Mouse (Mus musculus) erythroblast, embryonic 14.5 days (primary cell): ENCODE measurements around the gene Dennd1a. TPM values are rescaled to one million over a fixed set of nuclear protein-coding genes. Genes with fewer than 3 reads are reported as not detected.

Experiments
- H3K27me3 ChIP-seq: 2 replicates; pipeline ENCODE4 v1.6.1; 2012; ENCODE audit warnings: inconsistent platforms; ENCODE audit not compliant: control insufficient read depth
- H3K36me3 ChIP-seq: 2 replicates; pipeline ENCODE4 v1.6.1; 2012; ENCODE audit warnings: mild to moderate bottlenecking, inconsistent platforms; ENCODE audit not compliant: control insufficient read depth
- H3K4me1 ChIP-seq: 2 replicates; pipeline ENCODE4 v1.6.1; 2012; ENCODE audit warnings: inconsistent platforms; ENCODE audit not compliant: control insufficient read depth
- H3K4me3 ChIP-seq: replicated peaks from 2 replicates; pipeline ENCODE3; 2012; ENCODE audit warnings: moderate library complexity, mild to moderate bottlenecking, inconsistent platforms
- H3K9me3 ChIP-seq: 2 replicates; pipeline ENCODE4 v1.6.1; 2012; ENCODE audit warnings: low read length, inconsistent platforms, mixed read lengths; ENCODE audit not compliant: control insufficient read depth
- GATA1 ChIP-seq: IDR thresholded peaks from 2 replicates; pipeline ENCODE4 v1.6.1; 2012; ENCODE audit warnings: low read length, inconsistent platforms, mixed read lengths
- TAL1 ChIP-seq: IDR thresholded peaks from 3 replicates; pipeline ENCODE4 v1.6.1; 2012; ENCODE audit warnings: low read length, inconsistent platforms, mixed read lengths
- polyA plus RNA-seq: library from polyadenylated mRNA; stranded (reverse); fragments of >175 nt; gene quantifications from 2 replicates; pipeline ENCODE4 v1.2.3, GENCODE M21; 2012

The Dennd1a gene
- polyA plus RNA-seq, 1 experiment = 10.7 TPM

GRCm38 (mm10) chr2:38023741-38024130, 263.5 kb downstream of the Dennd1a start:
- no peaks in the 10 kb centered on the region for H3K9me3 ChIP-seq
- peaks cover 7% of the 10 kb centered on the region for H3K36me3 ChIP-seq
- no peaks in the 10 kb centered on the region; the same call in 1 of the 2 replicates for H3K4me1 ChIP-seq
- no peaks in the 10 kb centered on the region for H3K27me3 ChIP-seq
- H3K4me3 ChIP-seq = no peak overlapping the region
- TF ChIP-seq GATA1 = no peak
- TF ChIP-seq TAL1 = no peak

GRCm38 (mm10) chr2:38023054-38023740, 264.0 kb downstream of the Dennd1a start:
- TF ChIP-seq GATA1 = no peak
- no peak for TF ChIP-seq TAL1
- H3K4me1 ChIP-seq = no peaks in the 10 kb centered on the region; the same call in 1 of the 2 replicates
- peaks cover 7% of the 10 kb centered on the region for H3K36me3 ChIP-seq
- H3K9me3 ChIP-seq = no peaks in the 10 kb centered on the region
- no peak overlapping the region for H3K4me3 ChIP-seq
- H3K27me3 ChIP-seq = no peaks in the 10 kb centered on the region

DNA sequence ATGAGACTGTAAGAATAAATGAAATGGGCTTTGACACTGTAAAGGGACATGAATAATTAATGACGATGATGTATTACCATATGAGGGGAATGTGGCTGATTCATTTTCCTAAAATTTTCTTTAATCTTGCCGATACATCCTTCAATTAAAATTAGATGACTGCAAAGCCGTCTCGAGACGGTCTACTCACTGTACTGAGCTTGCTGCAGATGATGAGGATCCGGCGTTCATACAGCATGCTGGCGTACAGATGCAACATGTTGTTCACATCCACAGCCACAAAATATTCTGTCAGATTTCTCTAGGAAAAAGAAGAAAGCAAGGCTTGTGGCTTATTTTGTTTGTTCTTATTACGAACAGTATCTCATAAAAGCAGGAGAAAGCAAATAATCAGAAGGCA, 266.0 kb downstream of the Dennd1a start:
- Histone ChIP-seq H3K4me1 (no peaks in the 10 kb centered on the region; the same call in 1 of the 2 replicates), H3K36me3 (peaks cover 7% of the 10 kb centered on the region), H3K27me3 (no peaks in the 10 kb centered on the region), H3K4me3 (no peak overlapping the region), H3K9me3 (no peaks in the 10 kb centered on the region)
- no peak for TF ChIP-seq GATA1
- TF ChIP-seq TAL1 = no peak

GRCm38 (mm10) chr2:38014702-38015101, 272.5 kb downstream of the Dennd1a start:
- Histone ChIP-seq H3K4me3 (no peak overlapping the region), H3K36me3 (peaks cover 2% of the 10 kb centered on the region), H3K4me1 (no peaks in the 10 kb centered on the region; the same call in 1 of the 2 replicates), H3K27me3 (no peaks in the 10 kb centered on the region), H3K9me3 (no peaks in the 10 kb centered on the region)
- no peak for TF ChIP-seq TAL1
- TF ChIP-seq GATA1 = no peak

- Histone ChIP-seq H3K4me3 (no peak overlapping the region), H3K9me3 (no peaks in the 10 kb centered on the region), H3K4me1 (no peaks in the 10 kb centered on the region; the same call in 1 of the 2 replicates), H3K27me3 (no peaks in the 10 kb centered on the region), H3K36me3 (peaks cover 2% of the 10 kb centered on the region)
- no peak for TF ChIP-seq GATA1
- no peak for TF ChIP-seq TAL1
Measured at GRCm38 (mm10) chr2:38013839-38014365, 273.3 kb downstream of the Dennd1a start.

- no peaks in the 10 kb centered on the region for H3K27me3 ChIP-seq
- peaks cover 13% of the 10 kb centered on the region for H3K36me3 ChIP-seq
- no peaks in the 10 kb centered on the region for H3K9me3 ChIP-seq
- TF ChIP-seq GATA1 (no peak), TAL1 (no peak)
- peaks cover 2% of the 10 kb centered on the region for H3K4me1 ChIP-seq
- H3K4me3 ChIP-seq = no peak overlapping the region
Measured at GRCm38 (mm10) chr2:38007238-38007637, 280.0 kb downstream of the Dennd1a start.

DNA sequence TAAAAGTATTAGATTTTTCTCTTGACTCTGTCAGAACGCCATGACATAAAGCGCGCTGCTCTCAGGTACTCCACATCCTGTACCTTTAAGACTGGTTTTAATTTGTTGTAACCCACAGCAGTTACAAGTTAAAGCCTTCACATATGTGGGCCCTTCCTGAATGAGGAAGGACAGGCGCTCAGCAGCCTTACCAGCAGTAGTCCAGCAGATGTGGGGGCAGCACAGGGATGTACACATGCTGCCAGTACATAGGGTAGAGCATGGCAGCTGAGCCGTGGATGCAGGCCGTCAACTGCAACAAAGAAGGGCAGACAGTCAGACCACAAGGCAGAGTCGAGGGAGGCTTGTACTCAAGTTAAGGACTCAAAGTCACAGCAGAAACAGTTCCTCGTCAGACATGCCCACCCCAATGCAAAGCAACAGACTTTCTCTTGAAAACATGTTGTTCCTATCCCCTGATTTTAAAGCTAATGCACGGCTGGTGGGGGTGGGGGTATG, 284.0 kb downstream of the Dennd1a start:
- TF ChIP-seq TAL1 = no peak
- no peak for TF ChIP-seq GATA1
- no peak overlapping the region for H3K4me3 ChIP-seq
- peaks cover 33% of the 10 kb centered on the region for H3K36me3 ChIP-seq
- peaks cover 9% of the 10 kb centered on the region for H3K4me1 ChIP-seq
- H3K27me3 ChIP-seq = no peaks in the 10 kb centered on the region
- no peaks in the 10 kb centered on the region for H3K9me3 ChIP-seq

DNA sequence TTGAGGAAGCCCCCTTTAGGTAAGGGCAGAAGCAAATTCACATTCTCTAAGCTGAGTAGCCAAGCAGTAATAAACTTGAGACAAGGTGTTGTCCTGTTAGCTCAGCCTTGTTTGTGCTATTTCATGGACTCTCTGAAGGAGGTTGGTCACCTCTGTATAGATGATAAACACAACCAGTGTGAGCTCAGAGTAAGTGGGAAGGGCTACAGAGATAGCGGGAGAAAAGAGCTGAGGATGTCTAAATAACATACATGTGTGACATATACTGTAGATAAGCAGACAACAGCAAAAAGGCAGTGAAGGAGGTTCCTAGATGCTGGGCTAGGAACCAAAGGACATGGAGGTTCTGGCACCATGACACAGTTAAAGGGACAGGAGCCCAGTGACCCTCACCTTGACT, 286.2 kb downstream of the Dennd1a start:
- peaks cover 9% of the 10 kb centered on the region for H3K4me1 ChIP-seq
- TF ChIP-seq GATA1 = no peak
- TF ChIP-seq TAL1 = no peak

GRCm38 (mm10) chr2:37997966-37998365, 289.2 kb downstream of the Dennd1a start:
- TF ChIP-seq GATA1 (no peak), TAL1 (no peak)
- Histone ChIP-seq H3K9me3 (no peaks in the 10 kb centered on the region), H3K36me3 (peaks cover 30% of the 10 kb centered on the region), H3K4me3 (no peak overlapping the region), H3K4me1 (peaks cover 7% of the 10 kb centered on the region), H3K27me3 (no peaks in the 10 kb centered on the region)

More for the DNA sequence above, 286.2 kb downstream of the Dennd1a start:
- Histone ChIP-seq H3K36me3 (peaks cover 39% of the 10 kb centered on the region), H3K4me3 (no peak overlapping the region), H3K27me3 (no peaks in the 10 kb centered on the region), H3K9me3 (no peaks in the 10 kb centered on the region)

GRCm38 (mm10) chr2:37989091-37989490, 298.1 kb downstream of the Dennd1a start:
- no peaks in the 10 kb centered on the region for H3K9me3 ChIP-seq
- H3K4me1 ChIP-seq = no peaks in the 10 kb centered on the region
- no peaks in the 10 kb centered on the region for H3K27me3 ChIP-seq
- no peak for TF ChIP-seq GATA1
- TF ChIP-seq TAL1 = no peak
- peaks cover 12% of the 10 kb centered on the region for H3K36me3 ChIP-seq
- no peak overlapping the region for H3K4me3 ChIP-seq
